Mouse (Mus musculus) cortical plate, adult 2 months (tissue): ENCODE results near the gene Nkg7. TPM values are rescaled to one million over a fixed set of nuclear protein-coding genes. Genes with fewer than 3 reads are reported as not detected.

Source experiments
- H3K27ac ChIP-seq: fragments of 200-500 bp; 2 replicates; pipeline ENCODE4 v1.5.1; 2012; ENCODE audit warnings: low read length, control low read depth, inconsistent platforms; ENCODE audit not compliant: insufficient read depth
- H3K4me1 ChIP-seq: fragments of 200-500 bp; 2 replicates; pipeline ENCODE4 v1.6.1; 2011; ENCODE audit warnings: low read length; ENCODE audit not compliant: control insufficient read depth, insufficient read depth
- H3K4me3 ChIP-seq: fragments of 200-500 bp; 2 replicates; pipeline ENCODE4 v1.5.1; 2011; ENCODE audit warnings: mild to moderate bottlenecking, low read length, control low read depth; ENCODE audit not compliant: insufficient read depth
- CTCF ChIP-seq: fragments of 200-500 bp; IDR thresholded peaks from 2 replicates; pipeline ENCODE4 v1.5.1; 2011; ENCODE audit warnings: mild to moderate bottlenecking, control low read depth, low read length; ENCODE audit not compliant: insufficient read depth; ENCODE audit errors: extremely low read depth
- POLR2A ChIP-seq: fragments of 200-500 bp; IDR thresholded peaks from 2 replicates; pipeline ENCODE4 v1.6.1; 2011; ENCODE audit warnings: mild to moderate bottlenecking, low read length, control low read depth; ENCODE audit not compliant: insufficient read depth; ENCODE audit errors: extremely low read depth
- polyA plus RNA-seq: library from polyadenylated mRNA; depleted of rRNA; stranded (reverse); fragments of >200 nt; gene quantifications from 2 replicates; pipeline ENCODE4 v1.2.3, GENCODE M21; 2012

Nkg7 gene
- polyA plus RNA-seq, 1 experiment, result not detected

DNA sequence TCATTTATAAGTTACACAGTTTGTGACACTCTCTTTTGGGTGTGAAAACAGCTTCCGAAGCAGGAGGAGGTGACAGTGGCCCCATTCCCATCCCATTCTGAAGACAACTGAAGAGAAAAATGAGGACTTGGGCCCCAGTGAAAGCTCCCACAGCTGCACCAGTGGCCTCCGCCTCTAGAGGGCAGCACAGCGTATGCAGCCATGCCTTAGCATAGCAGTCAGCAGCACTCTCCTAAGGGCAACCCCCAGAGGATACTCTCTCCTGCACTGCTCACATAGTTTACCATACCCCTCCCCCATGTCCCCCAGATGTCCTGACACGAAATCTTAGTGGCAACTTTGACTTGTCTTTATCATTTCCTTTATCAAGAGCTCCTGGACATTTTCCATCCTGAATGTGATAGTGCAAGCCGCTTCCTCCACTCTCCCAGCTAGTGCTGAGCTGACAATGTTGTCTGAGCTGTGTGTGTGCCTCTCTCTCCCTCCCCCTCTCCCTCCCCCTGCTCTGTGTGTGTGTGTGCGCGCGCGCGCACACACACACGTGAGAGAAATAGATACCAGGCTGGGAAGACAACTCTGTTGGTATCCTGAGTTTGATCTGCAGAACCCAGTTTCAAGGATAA is 13.8 kb upstream of the Nkg7 start:
- Histone ChIP-seq H3K27ac (no peak overlapping the region), H3K4me1 (no peaks in the 10 kb centered on the region), H3K4me3 (no peak overlapping the region)
- peak; percentile 86 for TF ChIP-seq CTCF
- TF ChIP-seq POLR2A, result no peak

- no peak overlapping the region for H3K27ac ChIP-seq
- no peak for TF ChIP-seq CTCF
- TF ChIP-seq POLR2A, result no peak
- H3K4me1 ChIP-seq, result no peaks in the 10 kb centered on the region
- H3K4me3 ChIP-seq, result no peak overlapping the region
Measured at GRCm38 (mm10) chr7:43423991-43424625, 12.8 kb upstream of the Nkg7 start.

GRCm38 (mm10) chr7:43427406-43427805 is 9.5 kb upstream of the Nkg7 start, which contains the start of gene Lim2:
Gene Lim2 (plus strand): TSS chr7:43427670.
- H3K27ac ChIP-seq, result no peak within 1 kb of the TSS
- TF ChIP-seq POLR2A (no peak), CTCF (no peak)
- no peaks in the 10 kb centered on the region for H3K4me1 ChIP-seq
- H3K4me3 ChIP-seq, result no peak within 1 kb of the TSS

DNA sequence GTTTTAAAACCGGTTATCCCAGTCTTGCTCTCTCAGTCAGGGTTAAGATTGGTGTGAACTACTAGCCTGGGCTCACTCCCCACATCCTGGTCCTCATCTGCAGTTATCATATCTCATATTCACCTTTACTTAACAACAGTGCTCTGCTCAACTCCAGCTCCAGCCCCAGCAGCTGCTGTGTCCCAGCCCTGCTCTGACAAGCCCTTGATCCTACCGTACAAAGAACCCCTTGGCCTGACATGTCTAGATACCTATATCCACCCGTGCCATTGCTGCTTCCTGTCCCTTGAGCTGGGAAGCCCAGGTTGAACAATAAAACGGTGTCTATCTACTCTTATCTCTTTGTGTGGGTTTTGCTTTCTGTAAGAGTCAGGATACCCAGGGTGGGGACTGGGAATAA is 7.4 kb upstream of the Nkg7 start:
- no peak overlapping the region for H3K27ac ChIP-seq
- no peaks in the 10 kb centered on the region for H3K4me1 ChIP-seq
- TF ChIP-seq CTCF (no peak), POLR2A (no peak)
- H3K4me3 ChIP-seq, result no peak overlapping the region

GRCm38 (mm10) chr7:43432891-43433290 is 4.0 kb upstream of the Nkg7 start:
- TF ChIP-seq CTCF, result no peak
- no peak for TF ChIP-seq POLR2A
- no peak overlapping the region for H3K27ac ChIP-seq
- no peaks in the 10 kb centered on the region for H3K4me1 ChIP-seq
- no peak overlapping the region for H3K4me3 ChIP-seq

DNA sequence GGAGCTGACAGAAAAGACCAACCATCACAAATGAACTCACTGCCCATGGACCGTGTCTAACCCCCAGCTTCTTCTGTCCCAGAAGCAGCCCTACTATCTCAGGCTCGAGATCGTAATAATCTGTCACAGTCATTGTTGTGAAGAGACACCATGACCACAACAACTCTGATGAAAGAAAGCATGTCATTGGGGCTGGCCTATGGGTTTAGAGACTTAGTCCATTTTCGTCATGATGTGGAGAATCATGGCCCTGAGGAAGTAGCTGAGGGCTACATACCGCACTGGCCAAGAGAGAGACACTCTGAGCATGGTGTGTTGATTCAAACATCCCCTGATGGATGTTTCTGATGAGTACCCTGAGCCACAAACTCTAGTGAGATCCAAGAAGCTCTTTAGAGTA is 2.2 kb upstream of the Nkg7 start:
- TF ChIP-seq CTCF (no peak), POLR2A (no peak)
- Histone ChIP-seq H3K4me1 (no peaks in the 10 kb centered on the region), H3K27ac (no peak overlapping the region), H3K4me3 (no peak overlapping the region)

DNA sequence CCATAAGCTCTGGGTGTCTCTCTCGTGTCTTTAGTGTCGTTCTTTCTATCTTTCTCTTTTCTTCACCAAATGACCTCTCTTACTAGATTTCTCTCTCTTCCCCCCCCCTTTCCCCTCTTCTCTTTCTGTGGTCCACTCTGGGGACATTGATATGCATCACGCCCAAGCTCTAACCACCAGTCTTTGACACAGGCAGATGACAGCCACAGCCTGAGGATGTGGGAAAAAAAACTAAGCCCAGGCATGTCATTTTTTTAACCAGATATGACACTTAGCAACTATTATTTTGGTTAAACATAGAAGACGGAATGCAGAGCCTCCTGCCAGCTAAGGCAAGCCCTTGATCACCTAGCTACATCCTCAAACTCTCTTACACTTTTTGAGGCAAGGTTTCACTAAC is 1.7 kb downstream of the Nkg7 start:
- no peak for TF ChIP-seq CTCF
- TF ChIP-seq POLR2A, result no peak
- Histone ChIP-seq H3K27ac (no peak overlapping the region), H3K4me1 (no peaks in the 10 kb centered on the region), H3K4me3 (no peak overlapping the region)

GRCm38 (mm10) chr7:43440482-43440881 is 3.6 kb downstream of the Nkg7 start, which contains the start of gene Cldnd2:
Gene Cldnd2 (plus strand): TSS chr7:43440782.
- TF ChIP-seq POLR2A, result no peak
- TF ChIP-seq CTCF, result no peak
- Histone ChIP-seq H3K4me1 (no peaks in the 10 kb centered on the region; the same call in 1 of the 2 replicates), H3K27ac (no peak within 1 kb of the TSS), H3K4me3 (no peak within 1 kb of the TSS)

DNA sequence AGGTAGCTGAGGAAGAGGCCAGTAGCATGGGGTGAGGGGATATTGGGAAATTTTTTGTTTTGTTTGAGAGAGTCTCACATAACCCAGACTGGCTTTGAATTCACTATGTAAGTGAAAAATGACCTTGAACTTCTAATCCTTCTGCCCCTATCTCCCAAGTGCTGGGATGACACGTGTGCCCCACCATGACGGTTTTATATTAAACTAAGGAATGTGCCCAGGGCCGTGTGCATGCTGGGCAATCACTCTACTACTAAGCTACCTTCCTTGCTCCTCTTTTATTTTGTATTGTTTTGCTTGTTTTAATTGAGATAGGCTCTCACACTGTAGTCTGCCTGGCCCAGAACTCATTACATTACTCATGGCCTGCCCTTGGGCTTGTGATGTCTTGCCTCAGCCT is 4.2 kb downstream of the Nkg7 start:
- H3K4me1 ChIP-seq, result no peaks in the 10 kb centered on the region; the same call in 1 of the 2 replicates
- H3K27ac ChIP-seq, result no peak overlapping the region
- no peak overlapping the region for H3K4me3 ChIP-seq
- no peak for TF ChIP-seq CTCF
- TF ChIP-seq POLR2A, result no peak

DNA sequence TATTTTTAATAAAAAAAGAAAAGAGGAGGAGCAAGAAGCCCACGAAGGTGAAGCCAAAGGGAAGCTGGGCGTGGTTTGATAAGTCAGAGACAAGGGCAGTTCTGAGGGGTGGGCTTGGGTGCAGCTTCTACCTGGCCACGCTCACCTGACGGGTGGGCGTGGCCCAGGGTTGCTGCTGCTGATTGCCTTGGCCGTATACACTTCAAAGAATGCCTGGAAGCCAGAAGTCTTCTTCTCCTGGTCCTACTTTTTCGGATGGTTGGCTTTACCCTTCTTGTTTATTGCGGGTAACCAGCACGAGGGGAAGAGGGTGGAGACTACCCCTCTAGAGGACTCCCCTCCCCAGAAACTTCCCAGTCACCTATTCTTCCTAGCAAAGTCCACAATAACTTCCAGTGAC is 5.8 kb downstream of the Nkg7 start:
- Histone ChIP-seq H3K27ac (no peak overlapping the region; the same call in 1 of the 2 replicates), H3K4me1 (no peaks in the 10 kb centered on the region; the same call in 1 of the 2 replicates), H3K4me3 (peak overlapping the region; percentile 54; the same call in 1 of the 2 replicates)
- no peak for TF ChIP-seq CTCF
- no peak for TF ChIP-seq POLR2A
